Mouse (Mus musculus) G1E (cell line): ENCODE measurements at regions not wholly inside any gene's neighbourhood (a gene's known extent, or its start where the extent isn't known, plus 50 kb on each side); places are given as distances from the start of the nearest gene placed in this dataset.

Experiments used
- ATAC-seq: 2 replicates; pipeline ENCODE4 v1.8.0; 2016; ENCODE audit warnings: mild to moderate bottlenecking; ENCODE audit not compliant: insufficient number of reproducible peaks, poor library complexity, low FRiP score, severe bottlenecking; ENCODE audit errors: extremely low read depth
- DNase-seq: peaks from one replicate; pipeline ENCODE4 v3.0.0; 2012; ENCODE audit warnings: low spot score
- H3K27me3 ChIP-seq: 2 replicates; pipeline ENCODE4 v1.6.1; 2012; ENCODE audit warnings: mild to moderate bottlenecking, low read length, inconsistent platforms; ENCODE audit not compliant: insufficient read depth
- H3K36me3 ChIP-seq: replicated peaks from 2 replicates; pipeline ENCODE3; 2012; ENCODE audit warnings: mild to moderate bottlenecking, inconsistent platforms
- H3K4me1 ChIP-seq: 2 replicates; pipeline ENCODE4 v1.6.1; 2012; ENCODE audit warnings: low read depth, low read length, inconsistent platforms, mixed read lengths; ENCODE audit not compliant: insufficient read depth
- H3K4me3 ChIP-seq: 2 replicates; pipeline ENCODE4 v1.5.1; 2012; ENCODE audit warnings: low read depth, mild to moderate bottlenecking, inconsistent platforms, low read length, moderate library complexity, mixed read lengths
- H3K9me3 ChIP-seq: replicated peaks from 2 replicates; pipeline ENCODE4 v1.6.1; 2012; ENCODE audit warnings: inconsistent platforms
- CTCF ChIP-seq: IDR thresholded peaks from 2 replicates; pipeline ENCODE4 v1.5.1; 2012; ENCODE audit warnings: low read depth, low read length, inconsistent platforms, mixed read lengths
- GATA1 ChIP-seq: IDR thresholded peaks from 2 replicates; pipeline ENCODE4 v1.6.1; 2012; ENCODE audit warnings: borderline replicate concordance, low read length, inconsistent platforms, mixed read lengths
- GATA2 ChIP-seq: IDR thresholded peaks from 2 replicates; pipeline ENCODE4 v1.6.1; 2012; ENCODE audit warnings: low read depth, low read length, inconsistent platforms, borderline replicate concordance
- POLR2AphosphoS5 ChIP-seq: IDR thresholded peaks from 2 replicates; pipeline ENCODE4 v1.6.1; 2012; ENCODE audit warnings: low read depth, low read length, inconsistent platforms; ENCODE audit not compliant: insufficient replicate concordance
- TAL1 ChIP-seq: conservative IDR thresholded peaks from 2 replicates; pipeline ENCODE4 v1.6.1; 2012; ENCODE audit warnings: low read depth, low read length, inconsistent platforms, mixed read lengths

- ATAC-seq (no peak), DNase-seq (no peak)
- Histone ChIP-seq H3K27me3 (no peaks in the 10 kb centered on the region), H3K4me1 (no peaks in the 10 kb centered on the region), H3K9me3 (no peaks in the 10 kb centered on the region), H3K4me3 (no peak overlapping the region), H3K36me3 (no peaks in the 10 kb centered on the region)
- TF ChIP-seq TAL1, result no peak
These were observed 185.7 kb upstream of the Ttc29 start for GRCm38 (mm10) chr8:78027371-78027770.

GRCm38 (mm10) chr8:78028928-78029327 is 184.2 kb upstream of the Ttc29 start:
- TF ChIP-seq TAL1, result no peak
- TF ChIP-seq GATA1, result no peak
- no peak for TF ChIP-seq POLR2AphosphoS5
- TF ChIP-seq CTCF, result no peak
- no peak for TF ChIP-seq GATA2
- peaks cover 3% of the 10 kb centered on the region; the same call in 1 of the 2 replicates for H3K27me3 ChIP-seq
- no peaks in the 10 kb centered on the region for H3K4me1 ChIP-seq
- no peak for DNase-seq
- no peaks in the 10 kb centered on the region for H3K36me3 ChIP-seq
- ATAC-seq, result no peak
- no peaks in the 10 kb centered on the region for H3K9me3 ChIP-seq
- no peak overlapping the region for H3K4me3 ChIP-seq

DNA sequence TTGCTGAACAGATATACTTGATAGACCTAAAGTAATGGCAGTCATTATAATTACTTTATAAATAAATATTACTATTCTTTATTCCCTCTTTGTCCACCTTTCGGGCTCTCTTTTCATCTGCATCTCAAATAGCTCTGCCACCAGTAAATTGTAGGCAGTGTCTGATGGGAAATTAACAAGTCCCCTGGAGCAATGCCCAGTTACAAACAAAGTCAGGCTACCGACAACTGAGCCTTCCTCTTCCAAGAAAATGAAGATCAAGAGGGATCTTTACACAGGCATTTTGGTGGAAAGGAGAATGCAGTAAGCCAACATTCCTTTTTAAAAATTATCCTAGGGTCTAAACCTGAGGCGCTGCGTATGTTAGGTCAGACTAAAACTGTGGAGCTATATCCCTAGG is 181.3 kb upstream of the Ttc29 start:
- no peak for ATAC-seq
- Histone ChIP-seq H3K4me3 (no peak overlapping the region), H3K36me3 (no peaks in the 10 kb centered on the region), H3K27me3 (peaks cover 18% of the 10 kb centered on the region), H3K9me3 (no peaks in the 10 kb centered on the region), H3K4me1 (no peaks in the 10 kb centered on the region)
- TF ChIP-seq CTCF (no peak), TAL1 (no peak), GATA2 (no peak), POLR2AphosphoS5 (no peak)
- DNase-seq, result no peak

GRCm38 (mm10) chr8:78034687-78035086 is 178.4 kb upstream of the Ttc29 start:
- ATAC-seq (no peak), DNase-seq (no peak)
- Histone ChIP-seq H3K4me3 (no peak overlapping the region), H3K36me3 (no peaks in the 10 kb centered on the region), H3K27me3 (peaks cover 18% of the 10 kb centered on the region), H3K9me3 (no peaks in the 10 kb centered on the region), H3K4me1 (no peaks in the 10 kb centered on the region)
- no peak for TF ChIP-seq CTCF
- TF ChIP-seq POLR2AphosphoS5, result no peak
- no peak for TF ChIP-seq TAL1
- TF ChIP-seq GATA2, result no peak
- TF ChIP-seq GATA1, result no peak

- Histone ChIP-seq H3K36me3 (no peaks in the 10 kb centered on the region), H3K9me3 (no peaks in the 10 kb centered on the region), H3K4me1 (no peaks in the 10 kb centered on the region), H3K27me3 (peaks cover 18% of the 10 kb centered on the region), H3K4me3 (no peak overlapping the region)
- no peak for TF ChIP-seq POLR2AphosphoS5
- no peak for TF ChIP-seq TAL1
- no peak for TF ChIP-seq GATA1
- TF ChIP-seq GATA2, result no peak
- no peak for TF ChIP-seq CTCF
- ATAC-seq, result no peak
- DNase-seq, result no peak
These were observed 175.9 kb upstream of the Ttc29 start for GRCm38 (mm10) chr8:78037218-78037617.

DNA sequence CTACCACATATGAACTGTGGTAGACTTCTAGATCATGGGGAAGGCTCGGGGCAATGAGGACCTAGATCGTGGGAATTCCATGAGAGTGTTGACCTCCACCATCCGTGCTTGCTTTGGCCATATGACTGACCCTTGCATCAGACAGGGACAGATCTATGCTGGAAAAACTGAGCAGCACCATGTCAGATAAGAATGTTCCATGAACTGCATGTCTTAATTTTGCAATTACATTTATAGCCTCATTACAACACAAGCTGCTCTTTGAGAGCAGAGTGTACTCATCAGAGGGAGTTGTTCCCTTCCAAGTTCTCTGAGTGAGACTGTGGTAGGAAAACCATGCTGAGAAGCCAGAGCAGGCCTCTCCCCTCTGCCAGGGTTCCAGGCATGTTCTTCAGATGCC is 166.4 kb upstream of the Ttc29 start:
- ATAC-seq (no peak), DNase-seq (no peak)
- Histone ChIP-seq H3K4me3 (no peak overlapping the region), H3K9me3 (no peaks in the 10 kb centered on the region), H3K36me3 (no peaks in the 10 kb centered on the region), H3K4me1 (no peaks in the 10 kb centered on the region), H3K27me3 (peaks cover 24% of the 10 kb centered on the region)
- TF ChIP-seq POLR2AphosphoS5, result no peak
- TF ChIP-seq TAL1, result no peak
- no peak for TF ChIP-seq GATA2
- no peak for TF ChIP-seq GATA1
- TF ChIP-seq CTCF, result no peak

DNA sequence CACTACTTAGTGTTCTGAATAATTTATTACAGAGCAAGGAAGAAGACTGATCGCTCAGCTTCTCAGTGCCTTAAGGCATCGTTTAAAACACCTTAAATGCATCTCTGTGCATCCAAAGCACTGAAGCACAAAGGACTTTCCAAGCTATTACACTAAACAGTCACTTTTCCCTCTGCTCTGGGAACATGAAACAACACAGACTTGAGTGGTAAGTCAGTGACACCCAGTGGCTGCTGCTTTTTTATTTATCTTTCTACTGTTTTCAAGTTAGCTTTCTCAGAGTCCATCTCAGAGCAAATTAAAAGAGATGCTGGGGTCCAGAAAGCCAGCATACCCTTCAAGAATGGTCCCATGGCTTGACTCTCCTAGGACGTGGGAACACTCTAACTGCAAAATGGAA is 162.3 kb upstream of the Ttc29 start:
- Histone ChIP-seq H3K36me3 (no peaks in the 10 kb centered on the region), H3K4me3 (no peak overlapping the region), H3K27me3 (peaks cover 27% of the 10 kb centered on the region), H3K9me3 (no peaks in the 10 kb centered on the region), H3K4me1 (no peaks in the 10 kb centered on the region)
- no peak for ATAC-seq
- DNase-seq, result no peak
- no peak for TF ChIP-seq TAL1
- TF ChIP-seq POLR2AphosphoS5, result no peak
- TF ChIP-seq GATA1, result no peak
- no peak for TF ChIP-seq GATA2
- TF ChIP-seq CTCF, result no peak
